Mouse (Mus musculus) urinary bladder, postnatal 4 days (tissue): ENCODE measurements around the gene Prtg.

Experiments used
- DNase-seq, 2 experiments: peaks; one replicate each; pipeline ENCODE4 v3.0.0; 2021 to 2022; ENCODE audit warnings: low spot score in 2 of 2

Prtg gene

GRCm38 (mm10) chr9:72809077-72809476 lies 2.4 kb downstream of the Prtg start:
- no peak for DNase-seq

GRCm38 (mm10) chr9:72810607-72811006 lies 3.9 kb downstream of the Prtg start:
- DNase-seq = no peak

- no peak for DNase-seq
These were observed 5.4 kb downstream of the Prtg start for GRCm38 (mm10) chr9:72812091-72812490.

- DNase-seq = no peak
These were observed 6.2 kb downstream of the Prtg start for GRCm38 (mm10) chr9:72812594-72813570.

- no peak for DNase-seq
These were observed 18.8 kb downstream of the Prtg start for GRCm38 (mm10) chr9:72825511-72825910.

- DNase-seq = no peak
These were observed 19.3 kb downstream of the Prtg start for GRCm38 (mm10) chr9:72825976-72826375.

- DNase-seq = no peak
These were observed 22.1 kb downstream of the Prtg start for GRCm38 (mm10) chr9:72828616-72829257.

- DNase-seq = no peak
These were observed 27.5 kb downstream of the Prtg start for GRCm38 (mm10) chr9:72833992-72834696.

- DNase-seq = no peak
These were observed 28.3 kb downstream of the Prtg start for GRCm38 (mm10) chr9:72835007-72835406.

GRCm38 (mm10) chr9:72836708-72837495 lies 30.2 kb downstream of the Prtg start:
- DNase-seq = no peak

GRCm38 (mm10) chr9:72837598-72838160 lies 31.0 kb downstream of the Prtg start:
- DNase-seq = no peak

- DNase-seq = no peak
These were observed 31.6 kb downstream of the Prtg start for GRCm38 (mm10) chr9:72838256-72838655.

GRCm38 (mm10) chr9:72839346-72839990 lies 32.8 kb downstream of the Prtg start:
- no peak for DNase-seq

- no peak for DNase-seq
These were observed 37.8 kb downstream of the Prtg start for GRCm38 (mm10) chr9:72844496-72844895.

- no peak for DNase-seq
These were observed 39.5 kb downstream of the Prtg start for GRCm38 (mm10) chr9:72846160-72846559.

- no peak for DNase-seq
These were observed 44.9 kb downstream of the Prtg start for GRCm38 (mm10) chr9:72851541-72851940.

GRCm38 (mm10) chr9:72851979-72852378 lies 45.3 kb downstream of the Prtg start:
- no peak for DNase-seq

GRCm38 (mm10) chr9:72853681-72854190 lies 47.1 kb downstream of the Prtg start:
- DNase-seq = no peak

- DNase-seq = no peak
These were observed 50.0 kb downstream of the Prtg start for GRCm38 (mm10) chr9:72856721-72857120.

GRCm38 (mm10) chr9:72860764-72861163 lies 54.1 kb downstream of the Prtg start:
- no peak for DNase-seq
